Mouse (Mus musculus): ENCODE data around the gene Slain1. TPM values are rescaled to one million over a fixed set of nuclear protein-coding genes. Genes with fewer than 3 reads are reported as not detected.
"Not testable (repeated sequence)": the region's sequence is repeated elsewhere in the genome, so short reads cannot be mapped to it uniquely, and the experiment has no call there.

Slain1 gene
- polyA plus RNA-seq, 1 experiment from 2014 or later, result 0.82 TPM

DNA sequence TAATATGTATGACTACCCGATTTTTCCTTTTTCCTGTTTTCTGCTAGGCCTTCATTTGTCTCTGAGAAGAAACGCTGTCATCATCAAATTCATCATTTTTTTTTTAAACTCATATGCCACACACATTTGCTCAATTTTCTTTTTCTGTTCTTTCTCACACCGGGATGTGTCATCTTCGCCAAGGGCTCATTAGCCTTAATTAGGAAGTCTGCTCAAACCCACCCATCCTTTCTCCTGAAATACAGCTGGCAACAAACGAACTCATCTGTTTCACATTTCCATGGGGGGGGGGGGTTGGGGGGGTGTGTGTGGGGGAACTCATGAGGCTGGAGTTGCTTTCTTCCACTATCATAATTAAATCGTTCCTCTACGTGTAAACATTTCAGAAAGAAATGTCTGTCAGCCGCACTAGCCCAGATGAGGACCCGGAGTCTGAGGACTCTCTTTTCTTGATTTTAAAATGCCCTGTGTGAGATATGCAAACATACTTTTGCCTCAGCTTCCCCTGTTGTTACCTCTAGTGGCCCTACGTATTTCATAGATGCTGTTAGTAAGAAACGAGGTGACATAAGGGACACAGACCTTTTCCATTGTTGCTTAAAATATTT lies 79.8 kb downstream of the Slain1 start:
- H3K9me3 ChIP-seq (replicated peaks), result no peaks in the 10 kb centered on the region
- ATAC-seq, result no peak
- no peaks in the 10 kb centered on the region for H3K27me3 ChIP-seq (replicated peaks)
- H3K4me3 ChIP-seq, result no peak overlapping the region
- no peak overlapping the region for H3K27ac ChIP-seq
- no peak overlapping the region for H3K4me2 ChIP-seq
- no peaks in the 10 kb centered on the region for H3K36me3 ChIP-seq
- 67% methylated on average over 11 of the region's 11 CpGs for WGBS (ENCODE audit: insufficient replicate concordance)
- no peaks in the 10 kb centered on the region for H3K4me1 ChIP-seq
- H3K9ac ChIP-seq, result no peak overlapping the region

- WGBS (ENCODE audit: insufficient replicate concordance), result 48% methylated on average over 1 of the region's 1 CpGs
- H3K9me3 ChIP-seq (replicated peaks), result no peaks in the 10 kb centered on the region
Observed at GRCm38 (mm10) chr14:103732626-103733025, 82.6 kb downstream of the Slain1 start.

GRCm38 (mm10) chr14:103741216-103741615 lies 91.2 kb downstream of the Slain1 start:
- Histone ChIP-seq H3K27me3 (replicated peaks) (no peaks in the 10 kb centered on the region), H3K4me2 (no peak overlapping the region)

More at GRCm38 (mm10) chr14:103732626-103733025, 82.6 kb downstream of the Slain1 start:
- Histone ChIP-seq H3K27me3 (replicated peaks) (no peaks in the 10 kb centered on the region), H3K36me3 (no peaks in the 10 kb centered on the region), H3K9ac (no peak overlapping the region), H3K4me2 (no peak overlapping the region), H3K4me3 (no peak overlapping the region), H3K27ac (no peak overlapping the region), H3K4me1 (no peaks in the 10 kb centered on the region)
- no peak for ATAC-seq

GRCm38 (mm10) chr14:103742150-103742549 lies 92.1 kb downstream of the Slain1 start:
- no peaks in the 10 kb centered on the region for H3K36me3 ChIP-seq
- H3K27ac ChIP-seq, result no peak overlapping the region
- ATAC-seq, result no peak
- whole genome bisulfite sequencing (ENCODE audit: insufficient replicate concordance), result 56% methylated on average over 8 of the region's 8 CpGs
- H3K4me3 ChIP-seq, result no peak overlapping the region
- no peaks in the 10 kb centered on the region for H3K27me3 ChIP-seq (replicated peaks)
- no peak overlapping the region for H3K4me2 ChIP-seq
- H3K4me1 ChIP-seq, result no peaks in the 10 kb centered on the region
- H3K9me3 ChIP-seq (replicated peaks), result no peaks in the 10 kb centered on the region
- no peak overlapping the region for H3K9ac ChIP-seq

More at GRCm38 (mm10) chr14:103741216-103741615, 91.2 kb downstream of the Slain1 start:
- Histone ChIP-seq H3K36me3 (no peaks in the 10 kb centered on the region), H3K4me3 (no peak overlapping the region), H3K27ac (no peak overlapping the region), H3K9me3 (replicated peaks) (no peaks in the 10 kb centered on the region), H3K9ac (no peak overlapping the region), H3K4me1 (no peaks in the 10 kb centered on the region)
- 66% methylated on average over 7 of the region's 7 CpGs for WGBS (ENCODE audit: insufficient replicate concordance)
- no peak for ATAC-seq

GRCm38 (mm10) chr14:103747345-103747744 lies 97.3 kb downstream of the Slain1 start:
- H3K4me2 ChIP-seq, result no peak overlapping the region
- H3K4me3 ChIP-seq, result no peak overlapping the region
- no peaks in the 10 kb centered on the region for H3K4me1 ChIP-seq
- H3K9ac ChIP-seq, result no peak overlapping the region
- H3K9me3 ChIP-seq (replicated peaks), result no peaks in the 10 kb centered on the region
- H3K36me3 ChIP-seq, result no peaks in the 10 kb centered on the region
- no peak for ATAC-seq
- no peak overlapping the region for H3K27ac ChIP-seq
- WGBS (ENCODE audit: insufficient replicate concordance), result 51% methylated on average over 6 of the region's 6 CpGs
- no peaks in the 10 kb centered on the region for H3K27me3 ChIP-seq (replicated peaks)

DNA sequence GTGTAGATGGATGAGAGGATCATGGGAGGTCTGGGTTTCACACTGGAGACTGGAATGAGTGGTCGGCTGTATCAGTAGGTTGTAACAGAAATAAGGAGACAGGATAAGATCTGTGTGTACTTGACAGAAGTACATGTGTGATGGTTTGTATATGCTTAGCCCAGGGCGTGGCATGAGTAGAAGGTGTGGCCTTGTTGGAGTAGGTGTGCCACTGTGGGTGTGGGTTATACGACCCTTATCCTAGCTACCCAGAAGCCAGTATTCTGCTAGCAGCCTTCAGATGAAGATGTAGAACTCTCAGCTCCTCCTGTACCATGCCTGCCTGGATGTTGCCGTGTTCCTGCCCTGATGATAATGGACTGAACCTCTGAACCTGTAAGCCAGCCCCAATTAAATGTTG lies 100.6 kb downstream of the Slain1 start:
- not testable (repeated sequence) for H3K27me3 ChIP-seq (replicated peaks); H3K9ac ChIP-seq; H3K36me3 ChIP-seq; H3K27ac ChIP-seq; H3K4me3 ChIP-seq; H3K4me2 ChIP-seq; H3K9me3 ChIP-seq (replicated peaks); H3K4me1 ChIP-seq
- 54% methylated on average over 4 of the region's 4 CpGs for WGBS (ENCODE audit: insufficient replicate concordance)
- ATAC-seq, result 0 out of 2 replicates have a peak, but pooled peaks have one; percentile 21

- Histone ChIP-seq H3K27ac (no peak overlapping the region), H3K27me3 (replicated peaks) (no peaks in the 10 kb centered on the region), H3K4me1 (no peaks in the 10 kb centered on the region), H3K9ac (no peak overlapping the region), H3K4me2 (no peak overlapping the region), H3K4me3 (no peak overlapping the region), H3K9me3 (replicated peaks) (no peaks in the 10 kb centered on the region), H3K36me3 (no peaks in the 10 kb centered on the region)
- no peak for ATAC-seq
Observed at GRCm38 (mm10) chr14:103751384-103751783, 101.4 kb downstream of the Slain1 start.

- no peak overlapping the region for H3K4me2 ChIP-seq
- no peaks in the 10 kb centered on the region for H3K27me3 ChIP-seq (replicated peaks)
- H3K9me3 ChIP-seq (replicated peaks), result no peaks in the 10 kb centered on the region
- WGBS (ENCODE audit: insufficient replicate concordance), result 68% methylated on average over 7 of the region's 7 CpGs
- no peaks in the 10 kb centered on the region for H3K36me3 ChIP-seq
- H3K4me3 ChIP-seq, result no peak overlapping the region
- H3K27ac ChIP-seq, result no peak overlapping the region
- no peak for ATAC-seq
- H3K4me1 ChIP-seq, result no peaks in the 10 kb centered on the region
- H3K9ac ChIP-seq, result no peak overlapping the region
Observed at GRCm38 (mm10) chr14:103752773-103753172, 102.7 kb downstream of the Slain1 start.

GRCm38 (mm10) chr14:103754041-103754440 lies 104.0 kb downstream of the Slain1 start:
- Histone ChIP-seq H3K27me3 (replicated peaks) (no peaks in the 10 kb centered on the region), H3K4me3 (no peak overlapping the region), H3K27ac (no peak overlapping the region), H3K4me1 (no peaks in the 10 kb centered on the region), H3K9ac (no peak overlapping the region), H3K36me3 (no peaks in the 10 kb centered on the region), H3K9me3 (replicated peaks) (no peaks in the 10 kb centered on the region), H3K4me2 (no peak overlapping the region)
- WGBS (ENCODE audit: insufficient replicate concordance), result 69% methylated on average over 7 of the region's 7 CpGs
- no peak for ATAC-seq

DNA sequence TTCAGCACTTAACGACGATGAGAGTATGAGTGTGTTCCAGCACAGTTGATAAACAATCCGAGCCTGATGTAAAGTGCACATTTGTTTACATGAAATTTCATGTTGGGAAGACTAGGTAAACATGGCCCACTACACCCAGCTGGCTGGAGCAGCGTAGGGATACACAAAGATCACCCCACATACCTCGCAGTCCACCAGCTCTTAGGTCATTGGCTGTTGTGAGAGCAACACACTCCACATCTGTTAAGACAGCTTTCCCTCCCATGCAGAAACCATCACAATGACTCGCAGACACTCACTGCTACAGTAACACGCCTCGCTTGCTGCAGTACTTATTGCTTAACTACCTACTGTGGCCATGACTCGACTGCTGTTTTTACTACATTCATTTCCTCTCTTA lies 104.4 kb downstream of the Slain1 start:
- H3K27me3 ChIP-seq (replicated peaks), result no peaks in the 10 kb centered on the region
- no peak overlapping the region for H3K4me2 ChIP-seq
- H3K27ac ChIP-seq, result no peak overlapping the region
- ATAC-seq, result no peak
- no peak overlapping the region for H3K4me3 ChIP-seq
- H3K9me3 ChIP-seq (replicated peaks), result no peaks in the 10 kb centered on the region
- 77% methylated on average over 9 of the region's 9 CpGs for WGBS (ENCODE audit: insufficient replicate concordance)
- no peak overlapping the region for H3K9ac ChIP-seq
- no peaks in the 10 kb centered on the region for H3K36me3 ChIP-seq
- no peaks in the 10 kb centered on the region for H3K4me1 ChIP-seq

Small RNAs within 50 kb of the gene (microRNA-seq; reads per million reads assigned to microRNA genes)
- not detected for gene Gm22877

Other genes starting within 250 kb of the Slain1 start
- 0.16 and 0.17 TPM in 2 replicates for gene Scel, start 136.9 kb upstream of the Slain1 start, polyA plus RNA-seq (2016; fragmentation: Nextera tagmentation; extraction: Ambion mirVana)
- 14.4 and 15.3 TPM in 2 replicates for gene Ednrb, start 194.2 kb downstream of the Slain1 start, polyA plus RNA-seq (2016; fragmentation: Nextera tagmentation; extraction: Ambion mirVana)

Measured in liver, embryonic 12.5 days (tissue).